Mouse (Mus musculus): ENCODE data around the gene Cd22.
"Not testable (repeated sequence)": the region's sequence is repeated elsewhere in the genome, so short reads cannot be mapped to it uniquely, and the experiment has no call there.

The Cd22 gene

DNA sequence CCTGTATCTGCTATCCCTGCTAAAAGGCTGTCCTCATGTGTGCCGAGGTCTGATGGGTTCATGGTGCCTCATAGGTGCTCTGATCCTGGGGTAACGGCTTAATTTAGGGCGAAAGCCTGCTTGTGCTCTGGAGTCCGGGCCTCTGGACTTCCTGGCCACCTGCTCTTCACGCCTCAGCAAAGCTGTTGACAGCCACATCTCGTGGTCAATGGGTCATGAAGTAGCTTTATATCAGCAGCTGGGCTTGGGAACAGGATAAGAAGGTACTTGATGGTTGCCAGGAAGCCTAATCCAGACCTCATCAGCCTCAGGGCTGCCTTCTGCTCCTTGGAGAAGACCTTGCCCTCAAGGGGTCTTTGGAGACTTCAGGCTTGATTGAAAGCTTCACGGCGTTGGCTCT is 16.8 kb downstream of the Cd22 start:
- DNase-seq (ENCODE audit: extremely low spot score, low spot score), result no peak

DNA sequence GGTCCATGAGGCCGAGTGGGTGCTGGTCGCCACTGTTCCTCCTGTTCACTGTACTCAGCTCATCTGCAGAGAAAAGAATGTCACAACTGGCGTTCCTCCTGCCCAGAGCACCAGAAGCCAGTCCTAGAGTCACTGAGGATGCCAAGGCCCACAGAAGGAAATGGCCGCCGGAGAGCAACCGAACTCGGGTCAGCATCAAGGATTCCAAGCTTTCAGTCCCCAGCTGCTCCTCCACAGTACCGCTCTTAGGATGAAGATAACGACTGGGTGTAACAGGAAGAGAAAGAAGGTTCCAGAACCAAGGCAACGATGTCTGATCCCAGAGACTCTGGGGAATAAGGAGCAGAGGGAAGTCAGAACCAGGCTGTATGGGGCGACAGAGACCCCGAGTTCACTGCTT is 18.7 kb downstream of the Cd22 start, which contains the start of gene Ffar1:
Ffar1 (minus strand) TSS at position 101 of the 400 bp plus-strand sequence.
- no peak for DNase-seq (ENCODE audit: extremely low spot score, low spot score)

DNA sequence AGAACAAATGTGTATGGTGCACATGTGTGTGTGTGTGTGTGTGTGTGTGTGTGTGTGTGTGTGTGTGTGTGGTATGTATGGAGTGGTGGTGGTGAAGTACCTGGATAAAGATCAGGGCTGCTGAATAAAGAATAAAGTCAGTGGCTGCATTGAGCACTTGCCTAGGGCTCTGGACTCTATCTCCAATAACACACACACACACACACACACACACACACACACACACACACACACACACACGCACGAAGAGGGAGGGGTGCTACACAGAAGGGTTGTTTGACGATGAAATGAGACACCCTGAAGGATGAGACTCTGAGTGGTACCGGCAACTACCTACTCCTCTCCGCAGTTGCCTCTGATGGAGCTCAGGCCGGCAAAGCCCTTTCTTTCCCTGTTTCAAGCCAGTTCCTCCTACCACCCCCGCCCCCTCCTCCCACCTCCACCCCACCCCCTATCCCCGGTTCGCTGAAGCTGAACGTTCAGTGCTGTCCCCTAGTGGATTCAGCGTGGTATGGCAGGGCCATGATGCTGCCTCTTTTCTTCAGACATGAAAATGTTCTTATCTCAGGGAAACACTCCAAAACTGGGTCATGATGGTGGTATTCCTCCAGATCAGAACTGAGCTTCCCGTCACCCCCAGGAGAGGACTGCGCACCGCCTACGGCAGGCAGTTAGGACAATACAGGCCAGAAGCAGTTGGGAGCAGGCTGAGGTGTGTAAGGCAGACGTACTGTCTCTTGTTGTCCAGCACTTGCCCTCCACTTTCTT is 20.3 kb downstream of the Cd22 start:
- DNase-seq (ENCODE audit: extremely low spot score, low spot score), result peak; percentile 72

DNA sequence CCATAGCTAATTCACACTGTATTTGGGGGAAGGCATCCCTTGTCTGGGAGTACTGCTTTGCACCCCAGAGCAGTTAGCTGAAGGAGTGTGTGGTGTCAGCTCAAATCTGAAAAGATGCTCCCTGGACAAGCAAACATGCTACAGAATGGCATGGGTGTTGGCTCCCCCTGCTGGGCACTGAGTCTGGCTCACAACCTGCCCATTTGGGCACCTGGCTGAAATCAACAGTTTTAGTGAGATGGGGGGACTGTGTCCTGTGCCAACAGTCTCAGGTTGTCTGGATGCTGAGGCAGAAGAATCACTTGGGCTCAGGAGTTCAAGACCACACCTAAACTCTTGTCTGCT is 20.9 kb downstream of the Cd22 start:
- peak; percentile 67 for DNase-seq (ENCODE audit: extremely low spot score, low spot score)

DNA sequence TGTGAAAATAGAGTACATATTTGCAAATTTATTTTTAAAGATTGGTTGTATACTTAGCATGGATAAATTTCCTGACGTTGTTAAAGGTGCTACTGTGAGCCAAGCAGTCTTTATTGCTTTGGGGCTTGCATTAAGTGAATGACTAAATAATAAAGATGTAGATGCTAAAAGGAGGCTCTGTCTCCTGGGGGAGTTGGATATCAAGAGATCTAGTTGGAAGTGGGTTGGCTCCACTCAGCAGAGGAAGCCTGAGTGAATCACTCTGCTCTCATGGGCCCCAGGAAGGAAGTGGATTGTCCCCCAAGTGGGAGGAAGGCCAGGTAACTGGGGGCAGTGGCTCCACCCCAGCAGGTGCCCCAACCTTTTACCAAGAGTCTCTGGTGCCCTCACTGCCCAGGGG is 22.4 kb downstream of the Cd22 start:
- no peak for DNase-seq (ENCODE audit: extremely low spot score, low spot score)

DNA sequence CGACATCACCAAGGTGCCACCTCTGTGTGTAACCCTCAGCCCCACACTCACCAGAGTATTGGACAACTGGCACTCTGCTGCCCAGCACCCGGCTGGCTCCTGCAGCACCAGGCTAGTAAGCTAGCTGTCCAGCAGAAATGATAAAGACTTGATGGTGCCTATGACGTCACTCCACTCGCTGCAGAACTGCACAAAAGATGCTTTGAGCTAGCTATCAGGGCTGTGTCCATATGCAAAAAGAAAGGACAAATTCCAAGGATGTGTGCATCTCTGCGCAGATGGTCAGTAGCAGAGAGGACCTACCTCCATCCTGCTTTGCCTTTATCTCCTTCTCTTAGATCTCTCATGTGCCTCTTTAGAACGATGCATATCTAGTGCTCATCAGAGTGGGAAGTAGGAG is 24.1 kb downstream of the Cd22 start, which contains the start of gene Ffar3:
Ffar3 (minus strand) TSS at position 101 of the 400 bp plus-strand sequence.
- DNase-seq (ENCODE audit: extremely low spot score, low spot score), result no peak

DNA sequence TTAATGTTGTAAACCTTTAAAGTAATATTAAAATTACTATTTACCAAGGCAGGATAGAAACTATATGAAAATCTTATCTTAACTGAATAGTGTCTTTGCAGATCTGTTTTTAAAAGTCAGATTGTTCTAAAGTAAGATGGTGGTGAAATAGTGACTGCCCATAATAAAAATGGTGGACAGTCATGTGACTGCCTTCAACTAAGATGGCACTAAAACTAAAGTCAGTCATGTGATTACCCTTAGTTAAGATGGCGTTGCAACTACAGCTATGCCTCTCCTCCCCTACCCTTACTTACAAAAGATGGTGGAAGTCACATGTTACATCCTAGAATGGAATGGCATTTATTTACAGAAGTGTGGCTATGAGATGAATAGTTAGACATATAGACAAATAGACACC is 28.7 kb downstream of the Cd22 start:
- DNase-seq (ENCODE audit: extremely low spot score, low spot score), result no peak

DNA sequence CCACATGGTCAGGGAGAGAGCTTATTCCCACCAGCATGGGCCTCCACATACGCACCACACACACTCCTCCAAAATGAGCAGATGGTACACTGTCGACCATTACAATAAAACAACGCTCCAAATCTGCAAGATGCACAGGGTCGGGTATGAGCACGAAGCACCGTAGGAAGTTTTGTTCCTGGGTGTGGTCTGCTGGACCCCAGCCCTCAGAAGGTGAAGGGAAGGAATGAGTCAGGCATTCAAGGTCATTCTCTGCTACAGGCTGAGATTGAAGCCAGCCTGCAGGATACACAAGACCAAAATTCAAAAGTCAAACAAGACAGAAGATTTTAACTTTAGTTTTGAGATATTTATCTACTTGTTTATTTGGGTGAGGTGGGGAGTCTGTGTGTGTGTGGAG is 32.2 kb downstream of the Cd22 start:
- no peak for DNase-seq (ENCODE audit: extremely low spot score, low spot score)

DNA sequence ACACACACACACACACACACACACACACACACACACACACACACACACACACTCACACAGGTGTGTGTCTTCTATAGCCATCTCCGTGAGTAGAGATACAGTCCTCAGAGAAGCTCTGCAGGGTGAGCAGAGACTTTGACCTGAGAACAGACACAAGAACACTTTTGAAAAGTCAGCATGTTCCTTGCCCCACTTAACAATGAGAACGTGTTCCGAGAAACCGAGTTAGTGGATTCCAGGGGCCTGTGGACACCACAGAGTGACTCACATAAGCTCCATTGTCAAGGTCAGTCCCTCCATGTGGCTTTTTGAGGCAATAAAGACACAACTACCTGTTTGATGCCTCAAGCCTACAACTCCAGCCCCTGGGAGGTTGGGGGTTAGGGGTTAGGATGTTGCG is 32.8 kb downstream of the Cd22 start:
- no peak for DNase-seq (ENCODE audit: extremely low spot score, low spot score)

DNA sequence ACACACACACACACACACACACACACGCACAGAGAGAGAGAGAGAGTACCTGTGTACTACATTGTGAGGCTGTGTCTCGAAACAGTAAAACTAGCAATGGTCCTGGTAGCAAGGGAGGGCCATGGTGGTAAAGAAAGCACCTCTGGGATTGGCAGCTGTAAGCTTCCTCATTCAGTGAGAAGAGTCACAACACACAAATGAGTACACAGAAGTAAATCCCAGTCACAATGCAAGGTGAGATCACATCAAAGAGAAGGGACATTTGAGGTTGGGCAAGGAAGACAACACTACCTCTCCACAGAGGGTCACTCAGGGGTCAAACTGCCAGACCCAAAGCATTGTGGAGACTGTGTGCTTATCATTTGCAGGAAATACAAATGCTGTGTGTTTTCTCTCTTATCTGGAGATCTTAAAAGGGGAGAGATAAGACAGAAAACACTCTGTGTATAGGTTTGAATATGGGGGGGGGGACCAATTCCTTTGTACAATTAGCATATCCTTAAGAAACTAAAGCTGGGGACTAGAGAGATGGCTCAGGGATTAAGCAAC is 33.6 kb downstream of the Cd22 start:
- DNase-seq (ENCODE audit: extremely low spot score, low spot score), result no peak

DNA sequence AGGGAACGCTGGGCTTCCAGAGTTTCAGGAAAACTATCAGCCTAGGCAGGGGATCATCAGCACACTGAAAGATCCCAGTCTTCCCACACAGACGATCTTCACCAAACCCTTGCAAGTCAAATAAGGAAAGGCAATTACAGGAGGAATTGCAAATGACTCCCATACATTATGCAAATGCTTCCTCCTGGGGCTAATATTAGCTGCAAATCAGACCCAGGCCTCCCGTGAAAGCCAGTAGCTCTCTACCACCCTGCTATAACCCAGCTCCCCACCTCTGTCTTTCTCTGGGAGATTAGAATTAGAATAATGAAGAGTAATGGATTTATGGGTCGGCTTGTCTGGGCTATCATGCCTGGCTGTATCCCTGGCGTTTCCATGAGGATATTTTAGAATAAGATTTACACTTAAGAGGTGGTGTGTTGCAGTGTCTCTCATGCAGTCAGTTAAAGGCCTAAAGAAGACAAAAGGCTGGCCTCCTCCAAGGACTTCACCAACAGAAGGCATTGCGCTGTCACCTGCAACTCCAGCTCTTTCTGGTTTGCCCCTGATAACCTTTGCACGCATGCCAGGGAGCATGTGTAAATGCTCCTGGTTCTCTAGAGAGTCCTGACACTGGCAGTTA is 35.4 kb downstream of the Cd22 start:
- no peak for DNase-seq (ENCODE audit: extremely low spot score, low spot score)

DNA sequence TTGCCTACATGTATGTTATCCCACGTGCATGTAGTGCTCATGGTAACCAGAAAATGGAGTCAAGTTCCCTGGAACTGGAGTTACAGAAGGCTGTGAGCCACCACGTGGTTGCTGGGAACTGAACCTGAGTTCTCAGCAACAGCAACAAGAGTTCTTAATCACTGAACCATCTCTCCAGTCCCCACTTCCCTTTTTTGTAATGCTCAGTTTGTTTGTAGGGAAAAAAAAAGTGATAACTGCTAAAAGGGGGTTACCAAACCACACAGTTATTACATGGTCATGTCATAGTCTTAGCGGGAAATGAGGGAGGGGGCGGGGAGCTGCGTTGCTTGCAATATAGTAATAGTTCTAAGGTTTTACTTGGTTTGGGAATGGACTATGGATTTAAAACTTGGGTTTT is 38.0 kb downstream of the Cd22 start:
- no peak for DNase-seq (ENCODE audit: extremely low spot score, low spot score)

DNA sequence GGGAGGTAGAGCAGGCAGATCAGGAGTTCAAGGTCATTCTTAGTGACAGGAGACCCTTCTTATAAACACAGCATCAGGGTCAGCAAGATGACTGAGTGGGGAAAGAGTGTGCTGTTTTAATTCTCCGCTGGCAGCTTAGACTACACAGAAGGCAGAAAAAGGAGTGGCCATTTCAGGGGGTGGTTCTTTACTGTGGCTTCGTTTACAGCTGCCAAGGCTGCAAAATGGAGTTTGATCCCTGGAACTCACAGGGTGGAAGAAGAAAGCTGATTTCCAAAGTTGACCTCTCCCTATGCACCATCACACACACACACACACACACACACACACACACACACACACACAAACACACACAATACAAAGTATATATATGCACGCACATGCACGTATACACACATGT is 38.8 kb downstream of the Cd22 start:
- DNase-seq (ENCODE audit: extremely low spot score, low spot score), result no peak

DNA sequence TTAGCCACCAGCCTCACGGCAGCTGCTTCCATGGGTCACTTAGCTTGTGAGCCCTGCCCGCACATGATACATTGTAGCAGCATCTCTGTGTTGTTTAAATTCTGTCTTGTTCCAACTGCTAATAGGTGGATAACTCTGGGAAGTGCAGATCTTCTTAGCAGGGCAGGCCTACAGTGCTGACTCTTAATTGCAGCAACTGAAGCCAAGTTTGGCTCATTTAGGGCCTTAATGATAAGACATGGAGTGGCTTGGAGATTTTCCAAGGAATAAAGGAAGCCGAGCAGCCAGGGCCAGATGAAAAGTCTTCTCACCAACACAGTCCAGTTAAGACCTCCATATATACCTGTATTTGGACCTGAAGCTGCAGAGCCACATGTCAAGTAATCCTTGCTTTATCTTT is 39.8 kb downstream of the Cd22 start:
- no peak for DNase-seq (ENCODE audit: extremely low spot score, low spot score)

DNA sequence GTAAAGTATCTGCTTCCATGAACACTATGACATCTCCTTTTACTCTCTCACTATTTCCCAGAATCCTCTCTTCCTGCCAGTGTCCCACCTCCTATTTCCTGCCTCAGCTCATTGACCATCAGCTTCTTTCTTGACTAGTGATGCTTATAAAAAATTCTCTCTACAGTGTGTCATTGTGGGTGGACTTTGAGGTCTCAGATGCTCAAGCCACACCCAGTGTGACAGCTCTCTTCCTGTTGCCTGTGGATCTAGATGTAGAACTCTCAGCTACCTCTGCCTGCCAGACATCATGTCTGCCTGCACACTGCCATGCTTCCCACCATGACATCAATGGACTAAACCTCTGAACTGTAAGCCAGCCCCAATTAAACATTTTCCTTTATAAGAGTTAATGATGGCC is 42.9 kb downstream of the Cd22 start:
- no peak for DNase-seq (ENCODE audit: extremely low spot score, low spot score)

DNA sequence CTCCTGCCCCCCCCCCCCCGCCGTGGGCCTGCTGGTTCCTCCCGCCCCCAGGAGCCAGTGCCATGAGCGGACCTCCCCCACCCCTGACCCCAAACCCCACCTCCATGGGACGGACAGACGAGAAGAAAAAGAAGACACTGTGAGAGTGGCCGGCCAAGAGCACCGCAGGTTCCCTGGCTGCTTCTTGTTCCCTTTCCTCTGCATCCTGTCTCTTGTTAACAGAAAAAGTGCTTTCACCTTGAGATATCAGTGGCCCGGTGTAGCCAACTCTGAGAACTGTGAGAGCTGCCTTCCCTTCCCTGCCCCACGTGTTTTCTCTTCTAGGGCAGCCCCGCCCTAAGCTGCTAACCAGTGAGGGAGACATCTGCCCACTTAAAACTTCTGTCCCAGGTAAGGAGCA is 47.5 kb downstream of the Cd22 start:
- not testable (repeated sequence) for DNase-seq (ENCODE audit: extremely low spot score, low spot score)

DNA sequence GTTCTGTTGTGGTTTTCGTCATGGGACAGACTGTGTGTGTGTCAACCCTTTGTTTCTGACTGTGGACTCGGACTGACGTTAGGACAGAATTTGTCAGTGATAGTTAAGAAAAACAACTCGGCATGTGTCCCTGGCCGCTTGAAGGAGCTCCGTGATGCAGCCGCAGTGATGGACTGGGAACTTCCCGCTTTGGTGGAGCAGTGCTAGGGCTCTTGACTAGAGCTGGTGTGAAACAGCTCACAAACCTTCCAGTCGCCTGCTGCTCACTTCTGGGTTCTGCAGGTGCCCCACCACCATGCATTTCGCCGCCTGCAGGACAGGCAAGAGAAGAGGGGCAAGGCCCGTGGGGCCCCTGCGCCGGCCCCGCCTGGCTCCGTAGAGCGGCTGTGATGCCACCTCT is 47.9 kb downstream of the Cd22 start:
- no peak for DNase-seq (ENCODE audit: extremely low spot score, low spot score)

DNA sequence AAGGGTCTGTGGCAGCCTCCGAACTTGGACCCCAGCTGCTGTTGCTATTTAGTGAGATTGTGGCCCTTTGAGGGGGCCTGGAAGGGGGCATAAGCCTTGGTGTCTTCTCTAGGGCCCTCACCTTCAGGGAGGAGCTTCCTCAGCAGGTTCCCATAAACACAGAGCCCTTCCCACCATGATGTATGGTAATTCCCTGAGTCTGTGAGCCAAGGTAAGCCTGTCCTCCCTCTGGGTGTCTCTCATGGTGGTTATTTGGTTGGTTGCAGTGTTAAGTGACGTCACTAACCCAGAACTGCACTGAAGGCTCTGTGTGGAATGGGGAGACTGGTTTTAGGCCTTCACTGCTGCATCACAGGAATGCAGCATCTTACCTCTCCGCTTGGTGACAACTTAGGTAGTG is 50.7 kb downstream of the Cd22 start:
- no peak for DNase-seq (ENCODE audit: extremely low spot score, low spot score)

DNA sequence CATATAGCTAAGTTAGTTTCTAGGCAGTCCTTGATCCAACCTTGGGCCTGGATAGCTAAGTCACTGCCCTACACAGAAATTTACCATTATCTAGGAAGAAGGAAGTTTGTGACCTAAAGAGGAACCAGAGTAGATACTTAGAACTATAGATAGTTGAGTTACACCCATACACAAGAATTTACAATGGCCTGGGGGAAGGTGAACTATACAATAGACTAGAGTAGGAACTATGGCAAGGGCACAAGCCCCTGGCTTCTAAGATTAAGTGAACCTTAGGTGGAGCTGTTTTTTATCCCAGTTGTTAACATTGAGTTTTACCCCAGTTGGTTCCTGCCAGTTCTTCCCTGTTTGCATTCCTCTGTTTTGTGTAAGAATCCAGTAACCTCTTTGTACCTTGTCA is 51.3 kb downstream of the Cd22 start:
- DNase-seq (ENCODE audit: extremely low spot score, low spot score), result not testable (repeated sequence)

DNA sequence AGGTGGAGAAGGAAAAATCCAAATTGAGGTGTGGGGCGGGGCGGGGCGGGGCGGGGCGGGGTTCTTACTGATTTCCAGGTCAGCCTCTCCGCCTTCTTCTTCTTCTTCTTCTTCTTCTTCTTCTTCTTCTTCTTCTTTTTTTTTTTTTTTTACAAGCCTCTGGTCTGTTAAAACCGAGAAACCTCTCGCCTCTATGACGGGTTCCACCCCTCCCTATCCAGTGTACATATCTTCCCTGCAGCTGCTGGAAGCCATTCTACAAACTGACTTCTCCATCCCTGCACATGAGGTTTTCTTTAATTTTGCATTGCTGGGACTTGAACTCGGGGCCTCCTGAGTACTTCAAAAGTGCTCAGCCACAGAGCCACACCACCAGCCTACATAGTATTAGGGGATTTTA is 53.5 kb downstream of the Cd22 start:
- DNase-seq (ENCODE audit: extremely low spot score, low spot score), result no peak

DNA sequence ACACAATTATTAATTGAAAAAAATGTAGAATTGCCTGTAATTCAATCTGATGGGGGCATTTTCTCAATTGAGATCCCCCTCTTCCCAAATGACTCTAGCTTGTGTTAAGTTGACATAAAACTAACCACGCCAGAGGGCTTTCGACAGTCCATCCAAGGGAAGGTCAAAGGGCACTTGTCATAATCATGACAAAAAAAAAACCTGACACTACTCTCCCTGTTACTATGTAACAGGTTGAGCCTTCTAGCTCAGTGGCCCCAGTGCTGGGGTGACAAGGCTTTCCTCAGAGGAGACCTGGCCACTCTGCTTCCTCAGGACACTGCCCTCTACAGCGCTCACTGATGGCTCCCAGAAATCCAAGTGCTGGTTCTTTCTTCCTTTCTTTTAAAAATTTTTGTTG is 55.8 kb downstream of the Cd22 start:
- no peak for DNase-seq (ENCODE audit: extremely low spot score, low spot score)

DNA sequence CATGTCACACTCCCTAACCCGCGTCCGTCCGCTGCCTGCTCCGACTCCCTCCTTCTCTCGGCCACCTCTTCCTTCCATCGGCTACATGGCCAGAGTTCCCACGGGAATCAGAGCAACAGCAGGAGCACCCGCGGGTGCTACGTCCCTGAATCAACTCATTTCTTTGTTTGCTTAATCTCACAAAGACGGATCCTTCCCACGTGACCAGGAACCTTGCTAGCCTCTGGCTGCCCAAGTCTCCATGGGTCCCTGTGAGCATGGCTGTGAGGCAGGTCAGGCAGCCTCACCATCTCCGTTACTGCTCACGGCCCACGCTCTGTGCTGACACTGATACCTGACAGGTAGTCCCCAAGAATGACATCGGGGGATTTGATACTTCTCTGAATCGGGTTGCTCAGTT is 56.5 kb downstream of the Cd22 start, which contains the start of gene Ffar2:
Ffar2 (minus strand) TSS at position 101 of the 400 bp plus-strand sequence.
- DNase-seq (ENCODE audit: extremely low spot score, low spot score), result no peak

DNA sequence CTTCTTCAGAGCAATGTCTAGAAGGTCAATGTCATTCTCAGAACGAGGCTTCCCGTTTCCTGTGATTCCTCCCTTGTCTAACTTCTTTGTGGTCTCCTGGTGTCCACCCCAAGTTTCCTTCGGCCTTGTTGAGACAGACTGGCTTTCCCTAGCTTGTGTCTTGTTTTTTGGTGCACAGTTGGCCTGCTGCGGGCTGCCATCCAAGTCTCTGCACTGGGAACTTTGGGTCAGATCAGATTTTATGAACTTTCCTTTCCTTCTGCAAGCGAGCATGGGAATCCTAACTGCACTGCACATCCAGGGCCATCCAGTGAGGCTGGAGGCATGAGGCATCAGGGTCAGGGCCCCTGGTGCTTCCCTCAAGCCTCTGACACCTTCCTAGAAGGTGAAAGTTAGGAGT is 58.6 kb downstream of the Cd22 start:
- DNase-seq (ENCODE audit: extremely low spot score, low spot score), result no peak

Measured in neural tube, embryonic 10.5 days (tissue).